ENCODE assay signal across 11 mouse cellular contexts in the genomic region with DNA sequence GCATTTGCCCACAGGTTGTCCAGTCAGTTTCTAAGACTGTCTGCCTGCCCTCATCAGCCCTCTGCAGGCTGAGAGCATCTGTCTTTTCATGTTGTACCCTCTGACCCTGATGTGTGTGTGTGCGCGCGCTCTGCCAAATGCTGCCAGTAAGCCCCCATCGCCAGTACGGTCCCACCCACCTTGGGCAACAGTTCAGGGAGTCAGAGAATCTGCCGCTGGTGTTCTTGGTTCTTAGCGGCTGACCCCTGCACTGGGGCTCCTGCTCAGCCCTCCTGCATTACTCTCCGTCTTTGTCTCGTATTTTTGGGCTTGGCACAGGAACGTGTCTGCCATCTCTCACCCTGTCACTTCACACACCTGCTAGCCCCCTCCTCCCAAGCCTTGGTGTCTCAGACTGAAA. TPM values are rescaled to one million over a fixed set of nuclear protein-coding genes. Genes with fewer than 3 reads are reported as not detected.
A peak's percentile ranks its signal among the peaks of the same experiment; 100 is the strongest.
DNase-seq lines count a peak whose midpoint lies in the region; ATAC-seq and TF ChIP-seq lines count a peak whose summit lies in the region.
"Had no signal": no experiment of that assay in that cellular context is flagged by ENCODE, and none has a peak within 500 bp of the region (broad histone marks: within the 10 kb centered on the region; RNA-seq: fewer than 3 reads in every experiment).

No protein-coding gene starts in this region.

- H3K4me3 ChIP-seq in heart, embryonic 11.5 days (ENCODE audit: low read depth, low read length): no peak overlapping the region
- H3K4me3 ChIP-seq in lung, embryonic 14.5 days (ENCODE audit: low read depth, low read length): no peak overlapping the region
- no peak overlapping the region for H3K4me3 ChIP-seq in lung, adult 2 months (replicated peaks; ENCODE audit: extremely low read depth, low read depth, low read length)
- H3K4me3 ChIP-seq in MEL (ENCODE audit: control insufficient read depth in 1 of 2, insufficient read depth in 1 of 2, low read depth in 2 of 2, low read length in 2 of 2): peak overlapping the region; percentile 39 to 76
- peak overlapping the region; percentile 65 for H3K4me3 ChIP-seq in liver, embryonic 12.5 days
- H3K4me3 ChIP-seq: midbrain, embryonic 13.5 days had no signal

- TF ChIP-seq EP300 in MEL (IDR thresholded peaks at IDR 0.05; ENCODE audit: low read depth in 1 of 2, low read length in 2 of 2): no peak

- peaks cover 47% of the 10 kb centered on the region for H3K4me1 ChIP-seq in heart, embryonic 11.5 days (ENCODE audit: control insufficient read depth, insufficient read depth, low read length)
- H3K4me1 ChIP-seq in lung, embryonic 14.5 days (ENCODE audit: insufficient read depth): peaks cover 16% of the 10 kb centered on the region; the same call in 1 of the 2 replicates
- peaks cover 24% of the 10 kb centered on the region for H3K4me1 ChIP-seq in lung, adult 2 months (ENCODE audit: control insufficient read depth, insufficient read depth, low read length)
- H3K4me1 ChIP-seq in MEL (ENCODE audit: control insufficient read depth in 1 of 2, insufficient read depth in 2 of 2, low read length in 2 of 2): peaks cover 13 to 38% of the 10 kb centered on the region in 2 experiments
- H3K4me1 ChIP-seq in liver, embryonic 12.5 days: peaks cover 96% of the 10 kb centered on the region

- DNase-seq in heart, adult 18-20 months: no peak
- DNase-seq in lung, embryonic 14.5 days: no peak
- DNase-seq in lung, adult 2 months: no peak
- peak; percentile 33 for DNase-seq in MEL (ENCODE audit: low read depth, low spot score)
- no peak for DNase-seq in retina, postnatal 1 day
- DNase-seq: adrenal gland, adult 8-10 months had no signal

- peak overlapping the region; percentile 1 for H3K4me2 ChIP-seq in heart, embryonic 11.5 days
- H3K4me2 ChIP-seq in lung, embryonic 14.5 days: peak overlapping the region; percentile 16; the same call in 1 of the 2 replicates
- peak overlapping the region; percentile 89 for H3K4me2 ChIP-seq in liver, embryonic 12.5 days
- H3K4me2 ChIP-seq: midbrain, embryonic 13.5 days had no signal

- WGBS in heart, embryonic 11.5 days (ENCODE audit: insufficient replicate concordance): 47% methylated on average over 10 of the region's 10 CpGs
- WGBS in lung, embryonic 14.5 days: 18% methylated on average over 10 of the region's 10 CpGs
- WGBS in lung, adult 2 months: 61% methylated on average over 10 of the region's 10 CpGs
- WGBS in liver, embryonic 12.5 days (ENCODE audit: insufficient replicate concordance): 33% methylated on average over 10 of the region's 10 CpGs

- ATAC-seq in heart, embryonic 11.5 days (replicated peaks; ENCODE audit: insufficient number of reproducible peaks, low FRiP score, low TSS enrichment): no peak
- no peak for ATAC-seq in lung, embryonic 14.5 days (ENCODE audit: insufficient read depth)
- ATAC-seq in liver, embryonic 12.5 days: no peak
- ATAC-seq in granulocyte monocyte progenitor cell, adult 5-6 weeks (replicated peaks; ENCODE audit: poor library complexity, severe bottlenecking): no peak
- ATAC-seq: hindbrain, embryonic 16.5 days; midbrain, embryonic 13.5 days had no signal

- no peak for TF ChIP-seq POLR2A in lung, adult 2 months (IDR thresholded peaks at IDR 0.05; ENCODE audit: borderline replicate concordance, extremely low read depth, low read depth, low read length)
- TF ChIP-seq POLR2A in MEL (IDR thresholded peaks at IDR 0.05; ENCODE audit: control insufficient read depth in 1 of 2, insufficient read depth in 1 of 2, low read depth in 1 of 2, low read length in 2 of 2, poor library complexity in 1 of 2): no peak; a peak in 1 of 4 replicates

- no peaks in the 10 kb centered on the region for H3K9me3 ChIP-seq in heart, embryonic 11.5 days (replicated peaks; ENCODE audit: control insufficient read depth, low read length)
- no peaks in the 10 kb centered on the region for H3K9me3 ChIP-seq in lung, embryonic 14.5 days (ENCODE audit: low read depth, low read length)
- H3K9me3 ChIP-seq in MEL (replicated peaks; ENCODE audit: insufficient read depth, low read length): no peaks in the 10 kb centered on the region
- H3K9me3 ChIP-seq in liver, embryonic 12.5 days (replicated peaks): no peaks in the 10 kb centered on the region
- H3K9me3 ChIP-seq: midbrain, embryonic 13.5 days had no signal

- 0 out of 2 replicates have a peak overlapping the region, but pooled peaks have one; percentile 3 for H3K9ac ChIP-seq in heart, embryonic 11.5 days (ENCODE audit: low read depth, low read length)
- no peak overlapping the region for H3K9ac ChIP-seq in lung, embryonic 14.5 days
- peak overlapping the region; percentile 72 for H3K9ac ChIP-seq in MEL (ENCODE audit: control insufficient read depth, low read depth, low read length, poor library complexity, severe bottlenecking)
- peak overlapping the region; percentile 77 for H3K9ac ChIP-seq in liver, embryonic 12.5 days
- H3K9ac ChIP-seq: midbrain, embryonic 13.5 days had no signal

- no peaks in the 10 kb centered on the region for H3K36me3 ChIP-seq in heart, embryonic 11.5 days (ENCODE audit: control insufficient read depth, insufficient read depth, low read length)
- no peaks in the 10 kb centered on the region for H3K36me3 ChIP-seq in lung, embryonic 14.5 days (ENCODE audit: insufficient read depth)
- peaks cover 0 to 32% of the 10 kb centered on the region in 2 experiments for H3K36me3 ChIP-seq in MEL (ENCODE audit: control insufficient read depth in 1 of 2, insufficient read depth in 2 of 2, low read length in 2 of 2)
- H3K36me3 ChIP-seq in liver, embryonic 12.5 days: peaks cover 16% of the 10 kb centered on the region; the same call in 1 of the 2 replicates
- H3K36me3 ChIP-seq: midbrain, embryonic 13.5 days had no signal

- H3K27ac ChIP-seq in heart, embryonic 11.5 days (ENCODE audit: low read depth, low read length): 0 out of 2 replicates have a peak overlapping the region, but pooled peaks have one; percentile 75
- H3K27ac ChIP-seq in lung, embryonic 14.5 days (ENCODE audit: low read depth): no peak overlapping the region
- peak overlapping the region; percentile 91 for H3K27ac ChIP-seq in MEL (ENCODE audit: control insufficient read depth, low read depth, low read length)
- peak overlapping the region; percentile 96 for H3K27ac ChIP-seq in liver, embryonic 12.5 days
- H3K27ac ChIP-seq: midbrain, embryonic 13.5 days had no signal

- H3K79me2 ChIP-seq in MEL (ENCODE audit: control insufficient read depth, insufficient read depth, low read length, poor library complexity): peaks cover 68% of the 10 kb centered on the region

- no peak for TF ChIP-seq RAD21 in MEL (IDR thresholded peaks at IDR 0.05; ENCODE audit: low read depth, low read length)

- H3K27me3 ChIP-seq in heart, embryonic 11.5 days (ENCODE audit: control insufficient read depth, insufficient read depth, low read length): no peaks in the 10 kb centered on the region
- H3K27me3 ChIP-seq in lung, embryonic 14.5 days (ENCODE audit: insufficient read depth, low read length): no peaks in the 10 kb centered on the region
- no peaks in the 10 kb centered on the region for H3K27me3 ChIP-seq in MEL (ENCODE audit: control insufficient read depth in 1 of 2, insufficient read depth in 2 of 2, low read length in 2 of 2)
- no peaks in the 10 kb centered on the region for H3K27me3 ChIP-seq in liver, embryonic 12.5 days (replicated peaks)
- H3K27me3 ChIP-seq: midbrain, embryonic 13.5 days had no signal

- TF ChIP-seq CTCF in lung, embryonic 14.5 days (IDR thresholded peaks at IDR 0.05; ENCODE audit: low read depth): no peak
- no peak for TF ChIP-seq CTCF in lung, adult 2 months (IDR thresholded peaks at IDR 0.05; ENCODE audit: insufficient read depth, low read length)
- TF ChIP-seq CTCF in MEL (IDR thresholded peaks at IDR 0.05 in 2 of 3, conservative IDR thresholded peaks at IDR 0.05 in 1 of 3; ENCODE audit: control insufficient read depth in 1 of 3, insufficient read depth in 1 of 3, low read depth in 2 of 3, low read length in 3 of 3, poor library complexity in 1 of 3, severe bottlenecking in 1 of 3): no peak

TF ChIP-seq in MEL, 35 proteins besides CTCF, POLR2A, EP300 and RAD21 (continues in another document):
- TF ChIP-seq ZC3H11A (IDR thresholded peaks at IDR 0.05; ENCODE audit: low read depth, low read length) (no peak), KAT2A (conservative IDR thresholded peaks at IDR 0.05; ENCODE audit: low read depth, low read length) (no peak), ETS1 (IDR thresholded peaks at IDR 0.05; ENCODE audit: low read depth, low read length) (no peak), UBTF (IDR thresholded peaks at IDR 0.05; ENCODE audit: borderline replicate concordance, insufficient read depth, low read depth, low read length) (no peak), CHD2 (IDR thresholded peaks at IDR 0.05; ENCODE audit: low read length) (no peak), USF2 (IDR thresholded peaks at IDR 0.05; ENCODE audit: borderline replicate concordance in 1 of 2, insufficient read depth in 1 of 2, low read depth in 1 of 2, low read length in 2 of 2) (no peak), GATA1 (IDR thresholded peaks at IDR 0.05; ENCODE audit: low read depth, low read length) (no peak)

RNA-seq across cellular contexts. Expression of gene Taok3, which starts 17.1 kb away (rescaled TPM):
- 12.9 and 13.8 TPM in 2 replicates for polyA plus RNA-seq in heart, embryonic 11.5 days (2014; fragmentation: Nextera tagmentation; extraction: Ambion mirVana)
- total RNA-seq in heart, adult 18-20 months (2021): 1 to 10 TPM; 5.8 to 7.8 TPM
- polyA plus RNA-seq in lung, embryonic 14.5 days (2014; fragmentation: Nextera tagmentation; extraction: Ambion mirVana): 18.8 and 19.0 TPM in 2 replicates
- polyA plus RNA-seq in lung, adult 2 months (2012; rRNA removed): 30.3 and 40.5 TPM in 2 replicates
- total RNA-seq in MEL (2012; rRNA removed): 32.1 and 33.7 TPM in 2 replicates
- polyA plus RNA-seq in MEL (2012; ENCODE audit: insufficient read depth in 1 of 2, insufficient read length in 2 of 2, low read depth in 1 of 2, low replicate concordance in 2 of 2, missing spikeins in 1 of 2): 10 to 100 TPM in 1 of 2 experiments, not detected in 1; 79.2 TPM
- polyA plus RNA-seq in liver, embryonic 12.5 days (2016; fragmentation: Nextera tagmentation; extraction: Ambion mirVana): 67.9 and 68.6 TPM in 2 replicates
- 68.9 and 84.9 TPM in 2 replicates for total RNA-seq in granulocyte monocyte progenitor cell, adult 5-6 weeks (2014; fragmentation: Nextera tagmentation)
- total RNA-seq in granulocyte monocyte progenitor cell, adult 5-6 weeks (2017): 46.1 and 49.3 TPM in 2 replicates

RNA-seq across cellular contexts. Expression of gene Suds3, which starts 21.1 kb away (rescaled TPM):
- polyA plus RNA-seq in heart, embryonic 11.5 days (2014; fragmentation: Nextera tagmentation; extraction: Ambion mirVana): 36.8 and 37.1 TPM in 2 replicates
- total RNA-seq in heart, adult 18-20 months (2021): 10 to 100 TPM; 84.8 to 92.0 TPM
- 45.6 and 49.6 TPM in 2 replicates for polyA plus RNA-seq in lung, embryonic 14.5 days (2014; fragmentation: Nextera tagmentation; extraction: Ambion mirVana)
- polyA plus RNA-seq in lung, adult 2 months (2012; rRNA removed): 44.0 and 57.1 TPM in 2 replicates
- 64.6 and 67.8 TPM in 2 replicates for total RNA-seq in MEL (2012; rRNA removed)
- 100 to 1,000 TPM in 1 of 2 experiments, not detected in 1; 102 TPM for polyA plus RNA-seq in MEL (2012; ENCODE audit: insufficient read depth in 1 of 2, insufficient read length in 2 of 2, low read depth in 1 of 2, low replicate concordance in 2 of 2, missing spikeins in 1 of 2)
- polyA plus RNA-seq in liver, embryonic 12.5 days (2016; fragmentation: Nextera tagmentation; extraction: Ambion mirVana): 61.2 and 66.4 TPM in 2 replicates
- 46.0 and 52.2 TPM in 2 replicates for total RNA-seq in granulocyte monocyte progenitor cell, adult 5-6 weeks (2014; fragmentation: Nextera tagmentation)
- 84.9 and 91.7 TPM in 2 replicates for total RNA-seq in granulocyte monocyte progenitor cell, adult 5-6 weeks (2017)

Comparison
In these comparisons a context has a peak if more than half of its experiments do, and no peak if none do; other contexts are left out.
1. H3K4me2 ChIP-seq: peak in every context shown above with its lines; median percentile 89 in liver, embryonic 12.5 days; 16 in lung, embryonic 14.5 days; 1 in heart, embryonic 11.5 days.
2. H3K4me3 ChIP-seq: peak in MEL (2 of 2) and liver, embryonic 12.5 days (single experiment); none in heart, embryonic 11.5 days (single experiment), lung, embryonic 14.5 days (single experiment) and lung, adult 2 months (single experiment).